Mouse (Mus musculus): Measurements from ENCODE around the gene Igfals.

GRCm38 (mm10) chr17:24873695-24874404, 8.1 kb downstream of the Igfals start:
- no peak for TF ChIP-seq CTCF (conservative IDR thresholded peaks at IDR 0.05; ENCODE audit: insufficient read depth, insufficient read length, low read depth, low read length)
- no peak for TF ChIP-seq POLR2A (IDR thresholded peaks at IDR 0.05; ENCODE audit: low read depth, low read length)
